Mouse (Mus musculus) intestine, postnatal 0 days (tissue): ENCODE data around the gene Lctl. TPM values are rescaled to one million over a fixed set of nuclear protein-coding genes. Genes with fewer than 3 reads are reported as not detected.

Experiments used
- ATAC-seq: fragments of 200-750 bp; cut with Nextera tagmentation; 2 replicates; pipeline ENCODE4 v1.8.0; 2017; ENCODE audit warnings: mild to moderate bottlenecking, moderate TSS enrichment, moderate library complexity
- H3K27ac ChIP-seq: fragments of 300-500 bp; sonication (generic); 2 replicates; pipeline ENCODE4 v1.5.1; 2014; ENCODE audit warnings: mild to moderate bottlenecking, low read depth, low read length, moderate library complexity
- H3K27me3 ChIP-seq: fragments of 300-500 bp; sonication (generic); replicated peaks from 2 replicates; pipeline ENCODE4 v1.6.1; 2014; ENCODE audit warnings: low read length, mixed read lengths; ENCODE audit not compliant: control insufficient read depth, insufficient read depth
- H3K36me3 ChIP-seq: fragments of 300-500 bp; sonication (generic); 2 replicates; pipeline ENCODE4 v1.6.1; 2014; ENCODE audit warnings: mild to moderate bottlenecking, moderate library complexity; ENCODE audit not compliant: control insufficient read depth, insufficient read depth
- H3K4me1 ChIP-seq: fragments of 300-500 bp; sonication (generic); replicated peaks from 2 replicates; pipeline ENCODE4 v1.6.1; 2014; ENCODE audit warnings: antibody characterized with exemption, low read length, mixed read lengths; ENCODE audit not compliant: control insufficient read depth, insufficient read depth
- H3K4me2 ChIP-seq: fragments of 300-500 bp; sonication (generic); replicated peaks from 2 replicates; pipeline ENCODE4 v1.6.1; 2014; ENCODE audit warnings: low read depth, mild to moderate bottlenecking, moderate library complexity
- H3K4me3 ChIP-seq: fragments of 300-500 bp; sonication (generic); 2 replicates; pipeline ENCODE4 v1.5.1; 2014; ENCODE audit warnings: low read depth, low read length
- H3K9ac ChIP-seq: fragments of 300-500 bp; sonication (generic); 2 replicates; pipeline ENCODE4 v1.6.1; 2014; ENCODE audit warnings: mild to moderate bottlenecking, low read depth, low read length
- H3K9me3 ChIP-seq: fragments of 300-500 bp; sonication (generic); 2 replicates; pipeline ENCODE4 v1.6.1; 2016; ENCODE audit warnings: mixed run types; ENCODE audit not compliant: control insufficient read depth
- CTCF ChIP-seq: sonication (generic); IDR thresholded peaks from 2 replicates; pipeline ENCODE4 v1.5.1; 2016; ENCODE audit warnings: low read depth, mild to moderate bottlenecking, control low read depth, antibody characterized with exemption, moderate library complexity
- WGBS: fragments of 180-500 bp; shearing (Covaris S2); extraction: QIAGEN DNeasy Blood & Tissue Kit; methylation state at CpG from one replicate; pipeline ENCODE4 v1.1.7; 2014; 5-methylcytosine and 5-hydroxymethylcytosine counted together
- polyA plus RNA-seq: library from polyadenylated mRNA; unstranded; fragments of >200 nt; fragmentation: Nextera tagmentation; extraction: Ambion mirVana; gene quantifications from 2 replicates; pipeline ENCODE4 v1.2.1, GENCODE M21; 2015

Lctl gene
- polyA plus RNA-seq, 1 experiment from 2014 or later: 0.09 TPM

DNA sequence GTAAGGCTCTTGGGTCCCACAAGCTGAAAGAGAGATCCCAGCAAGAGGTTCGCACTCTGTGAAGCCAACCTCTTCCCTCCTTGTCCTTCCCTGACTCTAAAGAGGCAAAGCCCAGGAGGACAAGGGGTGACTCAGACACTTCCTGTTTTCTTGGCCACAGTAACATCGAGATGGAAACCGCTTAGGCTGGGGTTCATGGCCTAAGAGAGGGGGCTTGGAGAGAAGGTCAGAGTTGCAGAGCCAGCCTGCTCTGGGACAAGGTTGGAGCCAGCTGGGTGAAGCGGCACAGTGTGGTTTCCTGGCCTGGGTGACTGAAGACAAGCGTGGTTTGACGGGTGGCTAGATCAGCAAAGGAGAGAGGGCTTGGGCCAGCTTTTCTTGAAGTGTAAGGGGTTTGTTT, 11.6 kb upstream of the Lctl start:
- no peak overlapping the region for H3K4me2 ChIP-seq
- no peak overlapping the region for H3K4me3 ChIP-seq
- H3K27me3 ChIP-seq: no peaks in the 10 kb centered on the region
- no peaks in the 10 kb centered on the region for H3K36me3 ChIP-seq
- no peak for TF ChIP-seq CTCF
- no peak overlapping the region for H3K9ac ChIP-seq
- H3K4me1 ChIP-seq: no peaks in the 10 kb centered on the region
- ATAC-seq: no peak
- no peak overlapping the region for H3K27ac ChIP-seq
- no peaks in the 10 kb centered on the region for H3K9me3 ChIP-seq
- WGBS: 75% methylated on average over 6 of the region's 6 CpGs

DNA sequence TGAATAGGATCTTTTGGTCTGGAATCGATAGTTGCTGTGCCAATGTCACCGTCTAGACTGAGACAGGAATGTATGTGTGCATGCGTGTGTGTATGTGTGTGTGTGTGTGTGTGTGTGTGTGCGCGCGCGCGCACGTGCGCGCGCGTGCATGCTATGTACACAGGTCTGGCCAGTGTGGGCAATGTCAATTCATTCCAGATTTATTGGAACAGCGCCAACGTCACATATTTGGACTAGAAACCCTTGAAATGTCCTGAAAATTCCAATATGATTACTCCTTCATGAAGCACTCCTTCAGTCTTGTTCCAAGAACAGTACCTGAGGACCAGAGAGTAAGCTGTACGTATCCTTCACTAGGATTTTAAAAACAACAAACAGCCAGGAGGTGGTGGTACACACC, 6.4 kb upstream of the Lctl start:
- Histone ChIP-seq H3K4me3 (no peak overlapping the region), H3K9ac (no peak overlapping the region), H3K27ac (no peak overlapping the region), H3K27me3 (no peaks in the 10 kb centered on the region), H3K36me3 (no peaks in the 10 kb centered on the region), H3K4me2 (no peak overlapping the region), H3K9me3 (no peaks in the 10 kb centered on the region), H3K4me1 (no peaks in the 10 kb centered on the region)
- no peak for ATAC-seq
- 94% methylated on average over 16 of the region's 16 CpGs for WGBS
- TF ChIP-seq CTCF: no peak

DNA sequence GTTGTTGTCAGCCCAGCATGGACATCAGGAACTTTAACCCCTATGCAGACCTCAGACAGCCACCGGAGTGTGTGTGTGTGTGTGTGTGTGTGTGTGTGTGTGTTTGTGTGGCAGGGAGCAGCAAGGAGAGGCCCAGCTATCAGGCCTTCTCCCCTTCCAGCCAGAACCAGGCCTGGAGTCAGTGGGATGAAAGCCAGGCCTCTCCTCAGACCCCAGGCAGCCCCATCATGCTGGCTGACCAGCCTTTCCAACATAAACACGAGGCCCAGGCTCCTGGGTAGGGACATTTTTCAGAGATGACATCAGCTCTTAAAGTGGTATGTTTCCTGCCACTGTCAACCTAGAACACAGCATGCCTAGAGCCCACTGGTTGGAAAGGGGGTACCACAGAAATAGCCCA, 2.3 kb upstream of the Lctl start:
- H3K36me3 ChIP-seq: no peaks in the 10 kb centered on the region
- no peak overlapping the region for H3K27ac ChIP-seq
- H3K9me3 ChIP-seq: no peaks in the 10 kb centered on the region
- H3K9ac ChIP-seq: no peak overlapping the region
- H3K27me3 ChIP-seq: no peaks in the 10 kb centered on the region
- ATAC-seq: no peak
- no peak overlapping the region for H3K4me3 ChIP-seq
- TF ChIP-seq CTCF: no peak
- H3K4me2 ChIP-seq: no peak overlapping the region
- WGBS: 9% methylated on average over 2 of the region's 2 CpGs
- no peaks in the 10 kb centered on the region for H3K4me1 ChIP-seq

DNA sequence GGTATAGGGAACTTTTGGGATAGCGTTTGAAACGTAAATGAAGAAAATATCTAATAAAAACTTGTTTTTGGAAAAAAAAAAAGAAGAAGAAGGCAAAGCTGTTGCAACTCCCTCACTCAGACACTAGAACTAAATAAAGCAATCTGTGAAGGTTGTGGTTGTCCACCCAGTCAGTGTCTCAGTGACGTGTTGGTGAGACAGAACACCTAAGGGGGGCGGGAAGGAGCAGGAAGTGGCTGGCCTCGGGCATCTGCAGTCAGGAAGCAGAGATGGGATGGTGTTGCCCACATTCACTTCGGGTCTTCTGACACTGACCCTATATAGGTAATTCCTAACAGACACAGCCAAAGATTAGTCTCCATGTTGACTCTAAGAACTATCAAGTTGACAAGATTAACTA, 1.2 kb upstream of the Lctl start:
- TF ChIP-seq CTCF: no peak
- Histone ChIP-seq H3K9me3 (no peaks in the 10 kb centered on the region), H3K27ac (no peak overlapping the region), H3K9ac (no peak overlapping the region), H3K36me3 (no peaks in the 10 kb centered on the region), H3K4me1 (no peaks in the 10 kb centered on the region), H3K4me2 (no peak overlapping the region), H3K4me3 (no peak overlapping the region), H3K27me3 (no peaks in the 10 kb centered on the region)
- no peak for ATAC-seq
- 87% methylated on average over 6 of the region's 6 CpGs for WGBS

DNA sequence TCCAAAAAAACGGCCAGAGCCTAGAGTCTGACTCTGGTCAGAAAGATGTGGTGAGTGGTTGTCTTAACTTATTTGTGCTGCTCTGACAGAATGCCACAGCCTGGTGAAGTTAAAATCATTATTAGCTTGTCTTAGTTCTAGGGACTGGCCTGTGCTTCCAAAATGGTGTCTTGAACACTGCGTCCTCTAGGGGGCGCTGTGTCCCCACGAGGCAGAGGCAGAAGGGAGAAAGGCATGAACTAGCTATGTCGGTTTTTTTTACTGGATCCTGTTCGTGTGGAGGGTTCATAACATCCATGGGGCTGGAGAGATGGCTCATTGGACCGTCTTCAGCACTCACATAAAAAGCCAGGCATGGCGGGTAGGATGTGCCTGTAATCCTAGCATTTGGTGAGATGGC, 3.0 kb downstream of the Lctl start:
- Histone ChIP-seq H3K4me3 (no peak overlapping the region), H3K9ac (no peak overlapping the region), H3K27ac (peak overlapping the region; percentile 72; the same call in 1 of the 2 replicates), H3K4me1 (no peaks in the 10 kb centered on the region; the same call in 1 of the 2 replicates), H3K4me2 (no peak overlapping the region), H3K27me3 (no peaks in the 10 kb centered on the region), H3K9me3 (no peaks in the 10 kb centered on the region), H3K36me3 (no peaks in the 10 kb centered on the region)
- ATAC-seq: peak; percentile 7; the same call in 1 of the 2 replicates
- WGBS: 32% methylated on average over 8 of the region's 8 CpGs
- peak; percentile 95 for TF ChIP-seq CTCF

DNA sequence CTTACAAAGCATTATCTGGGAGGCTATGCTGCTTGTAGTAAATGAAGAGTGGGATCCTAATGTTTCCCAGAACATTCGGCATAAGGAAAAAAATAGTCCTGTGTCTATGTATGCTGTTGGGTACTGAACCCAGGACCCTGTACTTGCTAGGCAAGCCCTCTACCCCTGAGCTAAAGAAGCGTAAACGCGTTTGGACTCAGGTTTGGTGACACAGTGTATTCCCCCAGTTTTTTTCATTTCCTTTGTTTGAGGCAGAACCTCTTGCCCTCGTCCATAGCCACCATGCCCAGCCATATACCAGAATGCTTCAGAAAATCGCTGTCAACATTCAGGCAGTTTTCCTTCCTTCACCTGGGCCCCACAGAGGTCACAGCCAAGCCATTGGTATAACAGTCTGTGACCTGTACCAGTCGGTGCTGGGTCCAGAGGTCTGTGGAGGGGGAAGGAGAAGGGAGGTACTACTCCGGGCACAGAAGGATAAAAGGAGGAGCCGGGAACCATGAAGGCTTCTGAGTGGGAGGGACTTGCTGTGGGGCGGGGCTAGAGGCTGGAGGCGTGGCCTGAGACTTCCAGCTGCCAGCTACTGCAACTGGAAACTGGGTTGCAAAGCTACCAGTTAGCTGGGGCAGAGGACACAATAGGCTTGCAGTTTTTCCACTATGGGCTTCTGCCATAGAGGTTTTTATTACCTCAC, 3.8 kb downstream of the Lctl start:
- Histone ChIP-seq H3K9me3 (no peaks in the 10 kb centered on the region), H3K9ac (no peak overlapping the region), H3K36me3 (no peaks in the 10 kb centered on the region), H3K4me3 (no peak overlapping the region), H3K4me1 (no peaks in the 10 kb centered on the region; the same call in 1 of the 2 replicates), H3K27ac (peak overlapping the region; percentile 72; the same call in 1 of the 2 replicates), H3K4me2 (0 out of 2 replicates have a peak overlapping the region, but pooled peaks have one; percentile 3), H3K27me3 (no peaks in the 10 kb centered on the region)
- peak; percentile 92 for ATAC-seq
- WGBS: 34% methylated on average over 11 of the region's 11 CpGs
- TF ChIP-seq CTCF: no peak
